Mouse (Mus musculus) midbrain, embryonic 10.5 days (tissue): ENCODE measurements around the gene Naa40. TPM values are rescaled to one million over a fixed set of nuclear protein-coding genes. Genes with fewer than 3 reads are reported as not detected.
A peak's percentile ranks its signal among the peaks of the same experiment; 100 is the strongest.

ENCODE experiments used
- DNase-seq: peaks from one replicate; pipeline ENCODE4 v3.0.0-alpha.2; 2017; ENCODE audit warnings: low spot score
- H3K27ac ChIP-seq: fragments of 300-500 bp; sonication (generic); replicated peaks from 2 replicates; pipeline ENCODE4 v1.5.1; 2016; ENCODE audit warnings: mild to moderate bottlenecking
- H3K27me3 ChIP-seq: fragments of 300-500 bp; sonication (generic); 2 replicates; pipeline ENCODE4 v1.6.1; 2016; ENCODE audit warnings: low read depth, mild to moderate bottlenecking; ENCODE audit not compliant: poor library complexity, severe bottlenecking
- H3K36me3 ChIP-seq: fragments of 300-500 bp; sonication (generic); 2 replicates; pipeline ENCODE4 v1.6.1; 2016; ENCODE audit warnings: mild to moderate bottlenecking, moderate library complexity
- H3K4me1 ChIP-seq: fragments of 300-500 bp; sonication (generic); 2 replicates; pipeline ENCODE4 v1.6.1; 2016
- H3K4me3 ChIP-seq: fragments of 300-500 bp; sonication (generic); 2 replicates; pipeline ENCODE4 v1.5.1; 2016; ENCODE audit warnings: mild to moderate bottlenecking, moderate library complexity
- H3K9me3 ChIP-seq: fragments of 300-500 bp; sonication (generic); replicated peaks from 2 replicates; pipeline ENCODE4 v1.6.1; 2016; ENCODE audit warnings: mild to moderate bottlenecking
- WGBS: fragments of 180-500 bp; shearing (Covaris S2); methylation state at CpG from one replicate; pipeline ENCODE4 v1.1.7; 2016; 5-methylcytosine and 5-hydroxymethylcytosine counted together
- polyA plus RNA-seq: library from polyadenylated mRNA; unstranded; fragments of >200 nt; fragmentation: Nextera tagmentation; extraction: Ambion mirVana; gene quantifications from 2 replicates; pipeline ENCODE4 v1.2.1, GENCODE M21; 2016

Naa40 gene
- 105 and 107 TPM in 2 replicates for polyA plus RNA-seq

GRCm38 (mm10) chr19:7240782-7241690 is at the start of gene Naa40:
Naa40 (minus strand) TSS chr19:7241183.
- Histone ChIP-seq H3K4me1 (peaks cover 28% of the 10 kb centered on the region), H3K36me3 (peaks cover 29% of the 10 kb centered on the region), H3K9me3 (no peaks in the 10 kb centered on the region), H3K4me3 (peak within 1 kb of the TSS; percentile 87), H3K27ac (peak within 1 kb of the TSS; percentile 96), H3K27me3 (peaks cover 20% of the 10 kb centered on the region)
- peak; percentile 93 for DNase-seq
- 1% methylated on average over 80 of the region's 80 CpGs for WGBS

- Histone ChIP-seq H3K36me3 (peaks cover 55% of the 10 kb centered on the region), H3K27me3 (no peaks in the 10 kb centered on the region), H3K27ac (no peak overlapping the region), H3K9me3 (no peaks in the 10 kb centered on the region), H3K4me3 (no peak overlapping the region), H3K4me1 (peaks cover 10% of the 10 kb centered on the region)
- no peak for DNase-seq
- 81% methylated on average over 2 of the region's 2 CpGs for WGBS
These were observed 48.8 kb upstream of the Naa40 start for GRCm38 (mm10) chr19:7289767-7290166.

- 85% methylated on average over 3 of the region's 3 CpGs for WGBS
- Histone ChIP-seq H3K27ac (no peak overlapping the region), H3K4me3 (no peak overlapping the region), H3K4me1 (0 out of 2 replicates have a peak, but pooled peaks cover 4% of the 10 kb centered on the region), H3K36me3 (peaks cover 70% of the 10 kb centered on the region), H3K9me3 (no peaks in the 10 kb centered on the region), H3K27me3 (no peaks in the 10 kb centered on the region)
- DNase-seq, result no peak
These were observed 47.3 kb upstream of the Naa40 start for GRCm38 (mm10) chr19:7288288-7288687.

- DNase-seq, result no peak
- Histone ChIP-seq H3K4me1 (no peaks in the 10 kb centered on the region), H3K9me3 (no peaks in the 10 kb centered on the region), H3K36me3 (peaks cover 85% of the 10 kb centered on the region), H3K27me3 (no peaks in the 10 kb centered on the region), H3K4me3 (no peak overlapping the region), H3K27ac (no peak overlapping the region)
- WGBS, result 93% methylated on average over 12 of the region's 12 CpGs
These were observed 45.8 kb upstream of the Naa40 start for GRCm38 (mm10) chr19:7286563-7287315.

GRCm38 (mm10) chr19:7280557-7281330 is 39.8 kb upstream of the Naa40 start:
- H3K4me3 ChIP-seq, result no peak overlapping the region
- H3K4me1 ChIP-seq, result peaks cover 28% of the 10 kb centered on the region
- WGBS, result 93% methylated on average over 18 of the region's 18 CpGs
- H3K27ac ChIP-seq, result no peak overlapping the region
- H3K27me3 ChIP-seq, result no peaks in the 10 kb centered on the region
- DNase-seq, result no peak
- H3K36me3 ChIP-seq, result peaks cover 97% of the 10 kb centered on the region
- no peaks in the 10 kb centered on the region for H3K9me3 ChIP-seq

- H3K9me3 ChIP-seq, result no peaks in the 10 kb centered on the region
- no peaks in the 10 kb centered on the region for H3K27me3 ChIP-seq
- H3K36me3 ChIP-seq, result peaks cover 98% of the 10 kb centered on the region
- H3K27ac ChIP-seq, result peak overlapping the region; percentile 46; the same call in 1 of the 2 replicates
- peak; percentile 61 for DNase-seq
- 39% methylated on average over 6 of the region's 6 CpGs for WGBS
- peaks cover 44% of the 10 kb centered on the region for H3K4me1 ChIP-seq
- H3K4me3 ChIP-seq, result 0 out of 2 replicates have a peak overlapping the region, but pooled peaks have one; percentile 5
These were observed 38.1 kb upstream of the Naa40 start for GRCm38 (mm10) chr19:7279114-7279513.

GRCm38 (mm10) chr19:7278200-7278906 is 37.4 kb upstream of the Naa40 start:
- no peak overlapping the region for H3K4me3 ChIP-seq
- H3K27me3 ChIP-seq, result no peaks in the 10 kb centered on the region
- peaks cover 98% of the 10 kb centered on the region for H3K36me3 ChIP-seq
- peaks cover 46% of the 10 kb centered on the region for H3K4me1 ChIP-seq
- peak overlapping the region; percentile 46 for H3K27ac ChIP-seq
- 90% methylated on average over 6 of the region's 6 CpGs for WGBS
- no peaks in the 10 kb centered on the region for H3K9me3 ChIP-seq
- DNase-seq, result no peak

GRCm38 (mm10) chr19:7276796-7277195 is 35.8 kb upstream of the Naa40 start:
- WGBS, result 74% methylated on average over 7 of the region's 7 CpGs
- peaks cover 59% of the 10 kb centered on the region for H3K4me1 ChIP-seq
- H3K36me3 ChIP-seq, result peaks cover 98% of the 10 kb centered on the region

GRCm38 (mm10) chr19:7276053-7276659 is 35.2 kb upstream of the Naa40 start:
- H3K36me3 ChIP-seq, result peaks cover 98% of the 10 kb centered on the region
- H3K27ac ChIP-seq, result peak overlapping the region; percentile 77
- no peaks in the 10 kb centered on the region for H3K27me3 ChIP-seq
- no peaks in the 10 kb centered on the region for H3K9me3 ChIP-seq
- peak overlapping the region; percentile 26 for H3K4me3 ChIP-seq
- peaks cover 65% of the 10 kb centered on the region for H3K4me1 ChIP-seq
- WGBS, result 36% methylated on average over 7 of the region's 7 CpGs
- no peak for DNase-seq

More at GRCm38 (mm10) chr19:7276796-7277195, 35.8 kb upstream of the Naa40 start:
- no peaks in the 10 kb centered on the region for H3K27me3 ChIP-seq
- peak overlapping the region; percentile 77; the same call in 1 of the 2 replicates for H3K27ac ChIP-seq
- 0 out of 2 replicates have a peak overlapping the region, but pooled peaks have one; percentile 12 for H3K4me3 ChIP-seq
- DNase-seq, result no peak
- no peaks in the 10 kb centered on the region for H3K9me3 ChIP-seq

- no peaks in the 10 kb centered on the region for H3K27me3 ChIP-seq
- peak overlapping the region; percentile 19; the same call in 1 of the 2 replicates for H3K27ac ChIP-seq
- H3K9me3 ChIP-seq, result no peaks in the 10 kb centered on the region
- no peak overlapping the region for H3K4me3 ChIP-seq
- peaks cover 74% of the 10 kb centered on the region for H3K4me1 ChIP-seq
- DNase-seq, result no peak
- 64% methylated on average over 7 of the region's 7 CpGs for WGBS
- peaks cover 98% of the 10 kb centered on the region for H3K36me3 ChIP-seq
These were observed 34.3 kb upstream of the Naa40 start for GRCm38 (mm10) chr19:7275131-7275789.
